Mouse (Mus musculus) right cerebral cortex, postnatal 36 days (tissue): ENCODE measurements around the gene Lrrtm3.

Experiments used
- DNase-seq, 2 experiments: peaks; one replicate each; pipeline ENCODE4 v3.0.0; 2022; ENCODE audit warnings: low spot score in 2 of 2, mixed read lengths in 1 of 2

The Lrrtm3 gene

GRCm38 (mm10) chr10:64089680-64090460 is at the start of gene Lrrtm3:
Gene Lrrtm3 (minus strand): TSS chr10:64090277.
- DNase-seq = peak; percentile 86 to 88

GRCm38 (mm10) chr10:64135481-64135880 is 45.4 kb upstream of the Lrrtm3 start:
- DNase-seq = no peak

- DNase-seq = no peak
Measured at GRCm38 (mm10) chr10:64133461-64133860, 43.4 kb upstream of the Lrrtm3 start.

GRCm38 (mm10) chr10:64130397-64131150 is 40.5 kb upstream of the Lrrtm3 start:
- no peak for DNase-seq

GRCm38 (mm10) chr10:64118833-64119232 is 28.8 kb upstream of the Lrrtm3 start:
- no peak for DNase-seq

- peak in 1 of 2 experiments; percentile 34 for DNase-seq
Measured at GRCm38 (mm10) chr10:64115246-64115645, 25.2 kb upstream of the Lrrtm3 start.

- DNase-seq = no peak
Measured at GRCm38 (mm10) chr10:64096532-64096931, 6.5 kb upstream of the Lrrtm3 start.

- DNase-seq = no peak
Measured at GRCm38 (mm10) chr10:64088774-64089460, 1.2 kb downstream of the Lrrtm3 start.

- DNase-seq = peak in 1 of 2 experiments; percentile 24
Measured at GRCm38 (mm10) chr10:64087936-64088773, 1.9 kb downstream of the Lrrtm3 start.

GRCm38 (mm10) chr10:64087521-64087920 is 2.6 kb downstream of the Lrrtm3 start:
- DNase-seq = no peak

GRCm38 (mm10) chr10:64086567-64087391 is 3.3 kb downstream of the Lrrtm3 start:
- DNase-seq = no peak

- DNase-seq = no peak
Measured at GRCm38 (mm10) chr10:64086183-64086566, 3.9 kb downstream of the Lrrtm3 start.

- DNase-seq = no peak
Measured at GRCm38 (mm10) chr10:64084465-64084864, 5.6 kb downstream of the Lrrtm3 start.

- DNase-seq = no peak
Measured at GRCm38 (mm10) chr10:64083813-64084212, 6.3 kb downstream of the Lrrtm3 start.

- no peak for DNase-seq
Measured at GRCm38 (mm10) chr10:64082345-64082744, 7.7 kb downstream of the Lrrtm3 start.

GRCm38 (mm10) chr10:64076410-64077052 is 13.5 kb downstream of the Lrrtm3 start:
- no peak for DNase-seq

GRCm38 (mm10) chr10:64075944-64076343 is 14.1 kb downstream of the Lrrtm3 start:
- DNase-seq = peak; percentile 74 to 79

GRCm38 (mm10) chr10:64063704-64064103 is 26.4 kb downstream of the Lrrtm3 start:
- no peak for DNase-seq

- no peak for DNase-seq
Measured at GRCm38 (mm10) chr10:64049946-64050345, 40.1 kb downstream of the Lrrtm3 start.

- DNase-seq = peak in 1 of 2 experiments; percentile 37
Measured at GRCm38 (mm10) chr10:64049151-64049550, 40.9 kb downstream of the Lrrtm3 start.
